Mouse (Mus musculus) small intestine, adult 2 months (tissue): Measurements from ENCODE around the gene Esyt1. TPM values are rescaled to one million over a fixed set of nuclear protein-coding genes. Genes with fewer than 3 reads are reported as not detected.
"Not testable (repeated sequence)": the region's sequence is repeated elsewhere in the genome, so short reads cannot be mapped to it uniquely, and the experiment has no call there.

Experiments
- H3K27ac ChIP-seq: fragments of 200-500 bp; 2 replicates; pipeline ENCODE4 v1.5.1; 2012; ENCODE audit warnings: low read depth, low read length, control low read depth, inconsistent platforms; ENCODE audit not compliant: insufficient read depth
- H3K27me3 ChIP-seq: fragments of 200-500 bp; 2 replicates; pipeline ENCODE4 v1.6.1; 2012; ENCODE audit warnings: mild to moderate bottlenecking, moderate library complexity, low read length, inconsistent platforms; ENCODE audit not compliant: control insufficient read depth, insufficient read depth
- H3K36me3 ChIP-seq: fragments of 200-500 bp; 2 replicates; pipeline ENCODE4 v1.6.1; 2012; ENCODE audit warnings: mild to moderate bottlenecking, low read length, control low read depth, inconsistent platforms; ENCODE audit not compliant: control insufficient read depth, insufficient read depth
- H3K4me1 ChIP-seq: fragments of 200-500 bp; 2 replicates; pipeline ENCODE4 v1.6.1; 2012; ENCODE audit warnings: low read length, inconsistent platforms, mixed read lengths; ENCODE audit not compliant: control insufficient read depth, insufficient read depth, insufficient read length
- H3K4me3 ChIP-seq: fragments of 200-500 bp; 2 replicates; pipeline ENCODE4 v1.5.1; 2012; ENCODE audit warnings: low read depth, mild to moderate bottlenecking, control low read depth, inconsistent platforms, low read length, moderate library complexity
- CTCF ChIP-seq: fragments of 200-500 bp; IDR thresholded peaks from 2 replicates; pipeline ENCODE4 v1.5.1; 2012; ENCODE audit warnings: low read depth, mild to moderate bottlenecking, control low read depth, inconsistent platforms, low read length, moderate library complexity, mixed read lengths; ENCODE audit not compliant: insufficient replicate concordance, insufficient read length; ENCODE audit errors: extremely low read depth
- POLR2A ChIP-seq: fragments of 200-500 bp; IDR thresholded peaks from 2 replicates; pipeline ENCODE4 v1.6.1; 2012; ENCODE audit warnings: low read depth, mild to moderate bottlenecking, control low read depth, inconsistent platforms, low read length, moderate library complexity
- WGBS: fragments of 180-500 bp; shearing (Covaris S2); methylation state at CpG from one replicate; pipeline ENCODE4 v1.1.7; 2018; 5-methylcytosine and 5-hydroxymethylcytosine counted together
- polyA plus RNA-seq: library from polyadenylated mRNA; depleted of rRNA; stranded (reverse); fragments of >200 nt; gene quantifications from 2 replicates; pipeline ENCODE4 v1.2.3, GENCODE M21; 2012; rRNA removed

Gene Esyt1
- polyA plus RNA-seq: 20.0 and 26.3 TPM in 2 replicates

- H3K4me3 ChIP-seq: peak within 1 kb of the TSS; percentile 81
- H3K36me3 ChIP-seq: peaks cover 5% of the 10 kb centered on the region; the same call in 1 of the 2 replicates
- no peaks in the 10 kb centered on the region for H3K27me3 ChIP-seq
- H3K4me1 ChIP-seq: no peaks in the 10 kb centered on the region
- TF ChIP-seq CTCF (0 out of 2 replicates have a peak, but pooled peaks have one; percentile 29), POLR2A (peak; percentile 63; the same call in 1 of the 2 replicates)
- WGBS: under 1% methylated on average over 37 of the region's 37 CpGs
- peak within 1 kb of the TSS; percentile 69 for H3K27ac ChIP-seq
Observed at GRCm38 (mm10) chr10:128525671-128526308, at the start of gene Esyt1. Esyt1 (minus strand) TSS chr10:128525871.

DNA sequence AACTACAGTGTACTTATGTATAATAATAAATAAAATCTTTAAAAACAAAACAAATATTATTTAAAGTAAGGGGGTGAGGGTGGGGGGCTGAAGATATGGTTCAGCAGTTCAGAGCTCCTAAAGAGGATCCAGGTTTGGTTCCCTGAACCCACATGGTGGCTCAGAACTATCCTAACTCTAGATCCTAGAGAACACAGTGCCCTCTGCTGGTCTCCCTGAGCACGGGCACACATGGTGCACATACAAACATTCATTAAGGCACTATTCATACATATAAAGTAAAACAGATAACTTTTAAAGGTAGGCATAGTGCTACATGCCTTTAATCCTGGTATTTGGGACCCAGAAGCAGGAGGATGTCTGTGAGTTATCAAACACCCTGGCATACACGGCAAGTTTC is 49.4 kb upstream of the Esyt1 start:
- TF ChIP-seq POLR2A (no peak), CTCF (peak; percentile 57; the same call in 1 of the 2 replicates)
- Histone ChIP-seq H3K27me3 (no peaks in the 10 kb centered on the region), H3K36me3 (peaks cover 85% of the 10 kb centered on the region), H3K4me1 (peaks cover 6% of the 10 kb centered on the region), H3K27ac (no peak overlapping the region), H3K4me3 (no peak overlapping the region)
- WGBS: 93% methylated on average over 2 of the region's 2 CpGs

- WGBS: 1% methylated on average over 58 of the region's 58 CpGs
- peaks cover 36% of the 10 kb centered on the region for H3K36me3 ChIP-seq
Observed at GRCm38 (mm10) chr10:128565788-128566531, 40.3 kb upstream of the Esyt1 start, which contains the start of gene Pa2g4. Pa2g4 (minus strand) TSS chr10:128565987.

DNA sequence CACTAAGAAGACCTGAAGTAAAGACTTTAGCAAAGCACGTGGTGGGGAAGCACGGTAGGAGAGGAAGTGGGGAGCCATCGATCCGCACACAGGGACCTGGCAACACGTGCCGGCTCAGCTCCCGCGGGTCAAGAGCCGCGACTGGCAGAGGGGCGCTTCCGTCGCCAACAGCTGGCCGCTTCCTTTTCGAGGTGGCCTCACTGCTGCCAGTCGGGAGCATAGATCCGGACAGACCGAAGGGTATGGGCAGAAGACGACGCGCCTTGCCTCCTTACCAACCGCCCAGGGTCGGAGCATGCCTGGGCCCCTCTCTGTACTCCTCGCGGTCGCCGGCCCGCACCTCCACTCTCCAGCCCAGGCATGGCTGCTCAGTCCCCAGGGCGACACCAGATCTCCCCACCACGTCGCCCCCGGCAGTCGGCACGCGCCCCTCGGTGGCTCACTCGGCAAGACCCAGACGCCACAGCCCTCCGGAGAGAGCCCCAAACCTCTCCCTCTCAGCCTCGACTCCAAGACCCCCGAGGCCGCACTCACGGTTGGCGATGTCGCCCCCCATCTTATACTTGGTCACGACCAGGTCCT is 39.6 kb upstream of the Esyt1 start:
- WGBS: under 1% methylated on average over 46 of the region's 46 CpGs
- peaks cover 40% of the 10 kb centered on the region for H3K36me3 ChIP-seq
- peak overlapping the region; percentile 78 for H3K4me3 ChIP-seq
- peaks cover 2% of the 10 kb centered on the region; the same call in 1 of the 2 replicates for H3K4me1 ChIP-seq
- peak overlapping the region; percentile 59 for H3K27ac ChIP-seq
- no peaks in the 10 kb centered on the region for H3K27me3 ChIP-seq
- TF ChIP-seq POLR2A: no peak
- TF ChIP-seq CTCF: no peak

More at GRCm38 (mm10) chr10:128565788-128566531, 40.3 kb upstream of the Esyt1 start, which contains the start of gene Pa2g4:
- peak within 1 kb of the TSS; percentile 78 for H3K4me3 ChIP-seq
- H3K27me3 ChIP-seq: no peaks in the 10 kb centered on the region
- peaks cover 2% of the 10 kb centered on the region; the same call in 1 of the 2 replicates for H3K4me1 ChIP-seq
- H3K27ac ChIP-seq: peak within 1 kb of the TSS; percentile 72
- TF ChIP-seq POLR2A: peak; percentile 81
- 0 out of 2 replicates have a peak, but pooled peaks have one; percentile 16 for TF ChIP-seq CTCF

- no peaks in the 10 kb centered on the region for H3K27me3 ChIP-seq
- H3K27ac ChIP-seq: no peak overlapping the region
- no peak overlapping the region for H3K4me3 ChIP-seq
- peaks cover 2% of the 10 kb centered on the region; the same call in 1 of the 2 replicates for H3K4me1 ChIP-seq
- 65% methylated on average over 6 of the region's 6 CpGs for WGBS
- peaks cover 41% of the 10 kb centered on the region for H3K36me3 ChIP-seq
- TF ChIP-seq POLR2A (no peak), CTCF (no peak)
Observed at GRCm38 (mm10) chr10:128563544-128563943, 37.9 kb upstream of the Esyt1 start.

DNA sequence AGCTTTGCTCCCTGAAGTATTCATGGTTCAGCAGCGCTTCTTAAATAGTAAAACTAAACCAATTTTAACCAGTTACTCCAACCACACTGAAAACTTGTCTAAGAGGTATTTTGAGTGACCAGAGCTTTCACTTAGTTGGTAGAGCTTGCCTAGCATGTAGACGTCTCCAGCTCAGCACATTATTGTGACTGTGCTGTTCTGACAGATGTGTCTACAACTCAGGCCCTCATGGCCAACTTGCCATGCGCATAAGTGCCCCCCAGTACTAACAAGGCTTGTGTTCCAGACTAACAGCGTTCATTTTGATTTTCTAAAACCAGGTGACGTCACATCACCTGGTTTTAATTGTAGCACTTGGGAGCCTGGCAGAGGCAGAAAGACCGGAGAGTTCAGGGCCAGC is 31.3 kb upstream of the Esyt1 start:
- no peak overlapping the region for H3K27ac ChIP-seq
- H3K4me3 ChIP-seq: no peak overlapping the region
- 85% methylated on average over 6 of the region's 6 CpGs for WGBS
- H3K4me1 ChIP-seq: no peaks in the 10 kb centered on the region
- no peaks in the 10 kb centered on the region for H3K27me3 ChIP-seq
- TF ChIP-seq CTCF (no peak), POLR2A (no peak)
- peaks cover 35% of the 10 kb centered on the region for H3K36me3 ChIP-seq

DNA sequence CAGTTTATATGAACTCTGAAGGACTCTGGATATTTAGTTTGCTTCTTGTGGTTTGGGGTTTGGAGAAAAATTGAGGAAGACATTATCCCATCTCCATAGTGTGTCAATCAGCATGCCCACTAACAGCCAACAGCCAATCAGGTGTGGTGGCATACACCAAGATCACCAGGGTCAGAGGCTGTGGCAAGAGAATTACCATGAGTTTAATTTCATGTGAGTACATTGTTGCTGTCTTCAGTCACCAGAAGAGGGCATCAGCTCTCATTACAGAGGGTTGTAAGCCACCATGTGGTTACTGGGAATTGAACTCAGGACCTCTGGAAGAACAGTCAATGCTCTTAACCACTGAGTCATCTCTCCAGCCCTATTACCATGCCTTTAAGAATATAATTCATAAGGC is 30.6 kb upstream of the Esyt1 start:
- Histone ChIP-seq H3K4me3 (no peak overlapping the region), H3K4me1 (no peaks in the 10 kb centered on the region), H3K27ac (no peak overlapping the region), H3K27me3 (no peaks in the 10 kb centered on the region), H3K36me3 (peaks cover 33% of the 10 kb centered on the region)
- TF ChIP-seq POLR2A (no peak), CTCF (no peak)

GRCm38 (mm10) chr10:128555567-128555966 is 29.9 kb upstream of the Esyt1 start:
- not testable (repeated sequence) for H3K4me3 ChIP-seq, H3K27me3 ChIP-seq, H3K27ac ChIP-seq, H3K4me1 ChIP-seq
- WGBS: 81% methylated on average over 1 of the region's 1 CpGs
- peaks cover 28% of the 10 kb centered on the region for H3K36me3 ChIP-seq

DNA sequence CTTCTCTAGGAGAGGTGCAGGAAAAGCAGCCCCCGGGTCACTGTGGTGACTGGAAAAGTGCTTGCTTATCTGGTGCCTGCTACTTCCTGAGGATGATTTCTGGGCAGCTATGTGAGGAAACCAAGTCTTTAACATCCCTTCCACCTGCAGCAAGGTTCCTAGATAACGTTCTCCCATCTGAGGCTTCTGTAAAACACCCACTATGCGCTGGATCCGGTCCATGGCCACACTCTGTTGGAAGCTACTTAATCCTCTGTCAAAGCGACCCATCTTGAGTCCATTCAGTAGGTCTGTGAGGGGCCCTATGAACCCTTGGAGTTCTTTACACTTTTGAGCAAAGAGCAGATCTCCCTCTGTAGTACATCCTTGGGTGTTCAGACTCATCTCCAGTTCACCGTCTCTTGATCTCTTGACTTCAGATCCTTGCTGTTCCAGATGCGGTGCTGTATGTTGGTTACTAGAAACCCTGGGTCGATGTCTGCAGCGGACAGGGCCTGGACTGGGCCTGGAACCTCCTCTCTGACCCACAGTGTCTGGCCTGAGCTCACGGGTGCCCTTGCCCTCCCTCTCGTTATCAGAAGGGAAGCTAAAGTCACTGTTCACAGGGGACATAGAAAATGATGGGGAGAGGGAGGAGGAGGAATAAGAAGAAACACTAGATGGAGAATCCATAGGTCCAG is 24.6 kb upstream of the Esyt1 start:
- H3K4me3 ChIP-seq, H3K36me3 ChIP-seq, H3K27me3 ChIP-seq, H3K27ac ChIP-seq, H3K4me1 ChIP-seq: not testable (repeated sequence)
- WGBS: 90% methylated on average over 11 of the region's 11 CpGs

- 57% methylated on average over 6 of the region's 6 CpGs for WGBS
Observed at GRCm38 (mm10) chr10:128549682-128550057, 24.0 kb upstream of the Esyt1 start.

More at GRCm38 (mm10) chr10:128549682-128550057, 24.0 kb upstream of the Esyt1 start:
- not testable (repeated sequence) for H3K4me1 ChIP-seq, H3K27ac ChIP-seq, H3K36me3 ChIP-seq, H3K27me3 ChIP-seq, H3K4me3 ChIP-seq
